Mouse (Mus musculus) thymus, adult 2 months (tissue): Measurements from ENCODE around the gene Csk.

ENCODE experiments used
- CTCF ChIP-seq: fragments of 200-500 bp; IDR thresholded peaks from 2 replicates; pipeline ENCODE4 v1.5.1; 2012; ENCODE audit warnings: mild to moderate bottlenecking, control low read depth, low read length, moderate library complexity, borderline replicate concordance; ENCODE audit not compliant: control insufficient read depth, poor library complexity, insufficient read depth; ENCODE audit errors: extremely low read depth
- POLR2A ChIP-seq: fragments of 200-500 bp; IDR thresholded peaks from 2 replicates; pipeline ENCODE4 v1.6.1; 2012; ENCODE audit warnings: mild to moderate bottlenecking, low read length, control low read depth, moderate library complexity; ENCODE audit not compliant: control insufficient read depth, poor library complexity, insufficient read depth; ENCODE audit errors: extremely low read depth

DNA sequence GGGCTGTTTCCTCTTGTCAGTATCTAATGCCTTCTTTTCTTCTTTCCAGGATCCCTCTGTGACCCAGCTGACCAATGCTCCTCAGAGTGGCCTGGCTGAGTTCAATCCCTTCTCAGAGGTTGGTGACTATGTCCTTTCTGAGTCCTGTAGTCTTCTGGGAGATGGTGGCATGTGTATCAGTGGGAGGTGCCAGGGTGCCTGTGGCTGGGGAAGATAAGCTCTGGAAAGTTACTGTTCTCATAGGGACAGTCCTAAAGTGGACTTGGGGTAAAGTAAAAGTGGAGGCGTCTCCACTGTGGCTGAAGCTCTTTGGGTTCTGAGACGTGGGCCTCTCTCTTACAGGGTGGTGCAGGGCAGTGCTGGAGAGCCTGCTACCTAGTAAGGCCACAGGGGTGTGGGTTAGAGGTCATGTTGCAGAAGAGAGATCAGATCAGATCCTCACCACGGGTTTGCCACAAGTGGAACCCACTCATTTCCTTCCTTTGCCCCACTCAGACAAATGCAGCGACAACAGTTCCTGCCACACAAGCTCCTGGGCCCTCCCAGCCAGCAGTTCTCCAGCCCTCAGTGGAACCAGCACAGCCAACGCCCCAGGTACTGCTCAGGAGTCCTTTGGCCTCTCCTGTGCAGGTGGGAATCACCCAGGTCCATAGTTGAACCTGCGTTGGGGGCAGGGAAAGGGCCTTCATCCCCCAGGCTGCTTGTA lies 76.1 kb downstream of the Csk start:
- TF ChIP-seq POLR2A, result no peak
- no peak for TF ChIP-seq CTCF
